Mouse (Mus musculus): ENCODE data around the gene Spats2. TPM values are rescaled to one million over a fixed set of nuclear protein-coding genes. Genes with fewer than 3 reads are reported as not detected.
"Not testable (repeated sequence)": the region's sequence is repeated elsewhere in the genome, so short reads cannot be mapped to it uniquely, and the experiment has no call there.

Spats2 gene
- 33.7 and 33.8 TPM in 2 replicates for polyA plus RNA-seq (2014; fragmentation: Nextera tagmentation; extraction: Ambion mirVana)

- Histone ChIP-seq H3K27me3 (ENCODE audit: control insufficient read depth, insufficient read depth, low read length) (no peaks in the 10 kb centered on the region), H3K4me1 (replicated peaks; ENCODE audit: control insufficient read depth, insufficient read depth, low read length) (peaks cover 18% of the 10 kb centered on the region), H3K4me3 (replicated peaks; ENCODE audit: low read length) (peak within 1 kb of the TSS; percentile 61), H3K27ac (peak within 1 kb of the TSS; percentile 94), H3K4me2 (replicated peaks) (peak within 1 kb of the TSS; percentile 71), H3K9ac (peak within 1 kb of the TSS; percentile 86), H3K36me3 (replicated peaks; ENCODE audit: control insufficient read depth, insufficient read depth) (no peaks in the 10 kb centered on the region), H3K9me3 (ENCODE audit: control insufficient read depth, low read length) (no peaks in the 10 kb centered on the region)
- DNase-seq (ENCODE audit: low spot score) = no peak
- WGBS = 2% methylated on average over 12 of the region's 12 CpGs
- ATAC-seq (ENCODE audit: low FRiP score) = no peak
These were observed at the start of gene Spats2 for GRCm38 (mm10) chr15:99125711-99126080. TSS of gene Spats2 (plus strand) at chr15:99125916.

GRCm38 (mm10) chr15:99076011-99076410, 49.7 kb upstream of the Spats2 start:
- H3K36me3 ChIP-seq (replicated peaks; ENCODE audit: control insufficient read depth, insufficient read depth); H3K27ac ChIP-seq; H3K4me1 ChIP-seq (replicated peaks; ENCODE audit: control insufficient read depth, insufficient read depth, low read length); H3K9me3 ChIP-seq (ENCODE audit: control insufficient read depth, low read length); H3K27me3 ChIP-seq (ENCODE audit: control insufficient read depth, insufficient read depth, low read length); H3K4me3 ChIP-seq (replicated peaks; ENCODE audit: low read length); DNase-seq (ENCODE audit: low spot score); ATAC-seq (ENCODE audit: low FRiP score); H3K9ac ChIP-seq: not testable (repeated sequence)
- peak overlapping the region; percentile 71; the same call in 1 of the 2 replicates for H3K4me2 ChIP-seq (replicated peaks)
- 99% methylated on average over 3 of the region's 3 CpGs for WGBS

- H3K9ac ChIP-seq = 0 out of 2 replicates have a peak overlapping the region, but pooled peaks have one; percentile 11
These were observed 47.4 kb upstream of the Spats2 start for GRCm38 (mm10) chr15:99078181-99078910.

GRCm38 (mm10) chr15:99079804-99080203, 45.9 kb upstream of the Spats2 start:
- no peaks in the 10 kb centered on the region for H3K9me3 ChIP-seq (ENCODE audit: control insufficient read depth, low read length)
- H3K27me3 ChIP-seq (ENCODE audit: control insufficient read depth, insufficient read depth, low read length) = peaks cover 13% of the 10 kb centered on the region; the same call in 1 of the 2 replicates
- DNase-seq (ENCODE audit: low spot score) (no peak), ATAC-seq (ENCODE audit: low FRiP score) (no peak)
- H3K27ac ChIP-seq = no peak overlapping the region
- H3K36me3 ChIP-seq (replicated peaks; ENCODE audit: control insufficient read depth, insufficient read depth) = no peaks in the 10 kb centered on the region
- H3K4me2 ChIP-seq (replicated peaks) = no peak overlapping the region
- no peak overlapping the region for H3K9ac ChIP-seq
- 94% methylated on average over 3 of the region's 3 CpGs for WGBS
- peaks cover 5% of the 10 kb centered on the region; the same call in 1 of the 2 replicates for H3K4me1 ChIP-seq (replicated peaks; ENCODE audit: control insufficient read depth, insufficient read depth, low read length)
- no peak overlapping the region for H3K4me3 ChIP-seq (replicated peaks; ENCODE audit: low read length)

More at GRCm38 (mm10) chr15:99078181-99078910, 47.4 kb upstream of the Spats2 start:
- Histone ChIP-seq H3K36me3 (replicated peaks; ENCODE audit: control insufficient read depth, insufficient read depth) (no peaks in the 10 kb centered on the region), H3K27ac (no peak overlapping the region), H3K4me1 (replicated peaks; ENCODE audit: control insufficient read depth, insufficient read depth, low read length) (peaks cover 9% of the 10 kb centered on the region), H3K9me3 (ENCODE audit: control insufficient read depth, low read length) (no peaks in the 10 kb centered on the region), H3K27me3 (ENCODE audit: control insufficient read depth, insufficient read depth, low read length) (0 out of 2 replicates have a peak, but pooled peaks cover under 1% of the 10 kb centered on the region), H3K4me3 (replicated peaks; ENCODE audit: low read length) (no peak overlapping the region), H3K4me2 (replicated peaks) (no peak overlapping the region)
- 84% methylated on average over 15 of the region's 15 CpGs for WGBS
- DNase-seq (ENCODE audit: low spot score) (no peak), ATAC-seq (ENCODE audit: low FRiP score) (no peak)

GRCm38 (mm10) chr15:99082322-99082721, 43.4 kb upstream of the Spats2 start:
- WGBS = 95% methylated on average over 12 of the region's 12 CpGs
- DNase-seq (ENCODE audit: low spot score) (no peak), ATAC-seq (ENCODE audit: low FRiP score) (no peak)
- H3K9me3 ChIP-seq (ENCODE audit: control insufficient read depth, low read length) = no peaks in the 10 kb centered on the region
- H3K27ac ChIP-seq = no peak overlapping the region
- no peak overlapping the region for H3K4me3 ChIP-seq (replicated peaks; ENCODE audit: low read length)
- H3K4me1 ChIP-seq (replicated peaks; ENCODE audit: control insufficient read depth, insufficient read depth, low read length) = no peaks in the 10 kb centered on the region
- no peak overlapping the region for H3K4me2 ChIP-seq (replicated peaks)
- no peak overlapping the region for H3K9ac ChIP-seq
- no peaks in the 10 kb centered on the region for H3K36me3 ChIP-seq (replicated peaks; ENCODE audit: control insufficient read depth, insufficient read depth)
- H3K27me3 ChIP-seq (ENCODE audit: control insufficient read depth, insufficient read depth, low read length) = peaks cover 39% of the 10 kb centered on the region

GRCm38 (mm10) chr15:99082840-99083239, 42.9 kb upstream of the Spats2 start:
- no peak overlapping the region for H3K27ac ChIP-seq
- 91% methylated on average over 16 of the region's 16 CpGs for WGBS
- no peak overlapping the region for H3K4me3 ChIP-seq (replicated peaks; ENCODE audit: low read length)
- no peak overlapping the region for H3K9ac ChIP-seq
- no peaks in the 10 kb centered on the region for H3K36me3 ChIP-seq (replicated peaks; ENCODE audit: control insufficient read depth, insufficient read depth)
- no peaks in the 10 kb centered on the region for H3K9me3 ChIP-seq (ENCODE audit: control insufficient read depth, low read length)
- H3K27me3 ChIP-seq (ENCODE audit: control insufficient read depth, insufficient read depth, low read length) = peaks cover 44% of the 10 kb centered on the region
- ATAC-seq (ENCODE audit: low FRiP score) (peak; percentile 14; the same call in 1 of the 2 replicates), DNase-seq (ENCODE audit: low spot score) (no peak)
- no peaks in the 10 kb centered on the region for H3K4me1 ChIP-seq (replicated peaks; ENCODE audit: control insufficient read depth, insufficient read depth, low read length)
- no peak overlapping the region for H3K4me2 ChIP-seq (replicated peaks)

GRCm38 (mm10) chr15:99083258-99083657, 42.5 kb upstream of the Spats2 start:
- ATAC-seq (ENCODE audit: low FRiP score) (no peak), DNase-seq (ENCODE audit: low spot score) (no peak)
- peaks cover 48% of the 10 kb centered on the region for H3K27me3 ChIP-seq (ENCODE audit: control insufficient read depth, insufficient read depth, low read length)
- H3K9ac ChIP-seq = no peak overlapping the region
- no peak overlapping the region for H3K4me3 ChIP-seq (replicated peaks; ENCODE audit: low read length)
- 0 out of 2 replicates have a peak, but pooled peaks cover 4% of the 10 kb centered on the region for H3K4me1 ChIP-seq (replicated peaks; ENCODE audit: control insufficient read depth, insufficient read depth, low read length)
- H3K36me3 ChIP-seq (replicated peaks; ENCODE audit: control insufficient read depth, insufficient read depth) = no peaks in the 10 kb centered on the region
- H3K4me2 ChIP-seq (replicated peaks) = no peak overlapping the region
- 72% methylated on average over 9 of the region's 9 CpGs for WGBS
- no peaks in the 10 kb centered on the region for H3K9me3 ChIP-seq (ENCODE audit: control insufficient read depth, low read length)
- no peak overlapping the region for H3K27ac ChIP-seq

GRCm38 (mm10) chr15:99083867-99084557, 41.7 kb upstream of the Spats2 start:
- WGBS = 7% methylated on average over 11 of the region's 11 CpGs
- no peak overlapping the region for H3K9ac ChIP-seq
- no peak overlapping the region; the same call in 1 of the 2 replicates for H3K4me2 ChIP-seq (replicated peaks)
- no peak overlapping the region for H3K4me3 ChIP-seq (replicated peaks; ENCODE audit: low read length)
- peaks cover 55% of the 10 kb centered on the region for H3K27me3 ChIP-seq (ENCODE audit: control insufficient read depth, insufficient read depth, low read length)
- H3K9me3 ChIP-seq (ENCODE audit: control insufficient read depth, low read length) = no peaks in the 10 kb centered on the region
- no peak overlapping the region for H3K27ac ChIP-seq
- no peak for ATAC-seq (ENCODE audit: low FRiP score)
- H3K36me3 ChIP-seq (replicated peaks; ENCODE audit: control insufficient read depth, insufficient read depth) = no peaks in the 10 kb centered on the region
- H3K4me1 ChIP-seq (replicated peaks; ENCODE audit: control insufficient read depth, insufficient read depth, low read length) = peaks cover 10% of the 10 kb centered on the region; the same call in 1 of the 2 replicates
- no peak for DNase-seq (ENCODE audit: low spot score)

- Histone ChIP-seq H3K4me2 (replicated peaks) (no peak overlapping the region; the same call in 1 of the 2 replicates), H3K27me3 (ENCODE audit: control insufficient read depth, insufficient read depth, low read length) (peaks cover 62% of the 10 kb centered on the region), H3K9ac (no peak overlapping the region)
These were observed 41.1 kb upstream of the Spats2 start for GRCm38 (mm10) chr15:99084618-99085017.

More at GRCm38 (mm10) chr15:99084618-99085017, 41.1 kb upstream of the Spats2 start:
- H3K4me1 ChIP-seq (replicated peaks; ENCODE audit: control insufficient read depth, insufficient read depth, low read length) = peaks cover 13% of the 10 kb centered on the region; the same call in 1 of the 2 replicates
- H3K9me3 ChIP-seq (ENCODE audit: control insufficient read depth, low read length) = no peaks in the 10 kb centered on the region
- 9% methylated on average over 18 of the region's 19 CpGs for WGBS
- no peak overlapping the region for H3K4me3 ChIP-seq (replicated peaks; ENCODE audit: low read length)
- H3K27ac ChIP-seq = no peak overlapping the region
- ATAC-seq (ENCODE audit: low FRiP score) (no peak), DNase-seq (ENCODE audit: low spot score) (no peak)
- no peaks in the 10 kb centered on the region for H3K36me3 ChIP-seq (replicated peaks; ENCODE audit: control insufficient read depth, insufficient read depth)

Data from hindbrain, embryonic 14.5 days (tissue).